Mouse (Mus musculus): ENCODE measurements around the gene Carm1.
"Not testable (repeated sequence)": the region's sequence is repeated elsewhere in the genome, so short reads cannot be mapped to it uniquely, and the experiment has no call there.

Carm1 gene

DNA sequence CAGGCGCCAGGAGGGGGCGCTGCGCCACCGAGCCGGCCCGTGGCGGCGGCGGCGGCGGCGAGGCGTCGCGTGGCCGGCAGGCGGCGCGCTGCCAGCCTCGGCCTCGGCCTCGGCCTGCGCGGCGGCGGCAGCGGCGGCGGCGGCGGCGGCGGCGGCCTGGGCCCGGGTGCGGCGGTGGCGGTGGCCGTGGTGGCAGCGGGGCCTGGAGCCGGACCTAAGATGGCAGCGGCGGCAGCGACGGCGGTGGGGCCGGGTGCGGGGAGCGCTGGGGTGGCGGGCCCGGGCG lies at the start of gene Carm1:
TSS of gene Carm1 (plus strand) at position 106 of the 286 bp plus-strand sequence.
- no peak for ATAC-seq (ENCODE audit: low TSS enrichment)

- peak; percentile 53 for ATAC-seq (ENCODE audit: low TSS enrichment)
Observed at GRCm38 (mm10) chr9:21497050-21497542, 49.6 kb upstream of the Carm1 start.

DNA sequence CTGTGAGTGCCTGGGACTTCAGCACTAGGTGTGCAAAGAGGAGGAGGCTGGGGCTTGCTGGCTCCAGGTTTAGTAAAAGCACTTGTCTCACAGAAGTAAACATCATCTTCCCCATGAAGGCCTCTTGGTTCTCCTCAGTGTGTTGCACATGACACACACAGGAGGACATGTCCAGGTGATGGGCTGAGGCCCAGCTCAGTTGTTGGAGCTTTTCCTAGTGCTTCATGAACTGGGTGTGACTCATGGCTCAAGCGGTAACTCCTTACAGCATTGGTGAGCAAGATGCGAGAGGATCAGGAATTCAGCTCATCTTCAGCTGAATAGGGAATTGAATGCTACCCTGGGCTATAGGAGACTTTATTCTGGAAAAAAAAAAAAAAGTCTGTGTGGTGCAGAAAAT lies 49.0 kb upstream of the Carm1 start:
- ATAC-seq (ENCODE audit: low TSS enrichment), result no peak

GRCm38 (mm10) chr9:21498284-21498902 lies 48.3 kb upstream of the Carm1 start:
- no peak for ATAC-seq (ENCODE audit: low TSS enrichment)

DNA sequence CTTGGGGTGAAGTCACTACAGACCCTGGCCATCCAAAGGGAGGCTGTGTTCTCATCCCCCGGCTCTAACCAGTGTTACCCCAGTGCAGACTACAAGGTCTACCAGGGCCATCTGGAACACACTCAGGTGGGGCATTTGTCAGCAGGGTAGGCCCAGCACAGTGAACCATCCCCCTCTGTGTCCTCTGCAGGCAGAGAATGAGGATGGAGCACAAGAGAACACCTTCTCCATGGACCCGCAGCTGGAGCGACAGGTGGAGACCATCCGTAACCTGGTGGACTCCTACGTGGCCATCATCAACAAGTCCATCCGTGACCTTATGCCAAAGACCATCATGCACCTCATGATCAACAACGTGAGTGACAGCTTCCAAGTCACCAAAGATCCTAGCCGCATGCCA lies 43.3 kb upstream of the Carm1 start:
- ATAC-seq (ENCODE audit: low TSS enrichment), result no peak

DNA sequence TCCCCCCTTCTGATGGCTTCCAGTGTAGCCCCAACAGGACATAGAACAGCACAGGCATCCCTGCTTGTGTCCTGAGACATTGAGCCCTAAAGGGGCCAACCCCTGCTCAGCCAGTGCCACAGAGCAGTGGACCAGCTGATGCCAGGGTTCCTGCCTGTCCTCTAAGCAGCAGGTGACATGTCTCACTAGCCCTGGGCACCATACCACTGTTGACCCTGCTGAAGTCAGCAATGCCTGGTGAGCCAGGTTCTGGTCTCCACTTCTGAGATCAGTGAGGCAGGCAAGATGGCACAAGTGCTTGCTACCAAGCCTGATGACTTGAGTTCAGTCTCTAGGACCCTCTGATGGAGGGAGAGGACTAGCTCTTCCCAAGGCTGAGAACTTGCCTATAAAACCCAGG lies 40.9 kb upstream of the Carm1 start:
- no peak for ATAC-seq (ENCODE audit: low TSS enrichment)

- no peak for ATAC-seq (ENCODE audit: low TSS enrichment)
Observed at GRCm38 (mm10) chr9:21507753-21508430, 38.8 kb upstream of the Carm1 start.

- ATAC-seq (ENCODE audit: low TSS enrichment), result no peak
Observed at GRCm38 (mm10) chr9:21508871-21509404, 37.8 kb upstream of the Carm1 start.

- peak; percentile 89 for ATAC-seq (ENCODE audit: low TSS enrichment)
Observed at GRCm38 (mm10) chr9:21509772-21510688, 36.7 kb upstream of the Carm1 start, which contains the start of gene Tmed1. Gene Tmed1, minus strand, starts transcription at chr9:21510252.

DNA sequence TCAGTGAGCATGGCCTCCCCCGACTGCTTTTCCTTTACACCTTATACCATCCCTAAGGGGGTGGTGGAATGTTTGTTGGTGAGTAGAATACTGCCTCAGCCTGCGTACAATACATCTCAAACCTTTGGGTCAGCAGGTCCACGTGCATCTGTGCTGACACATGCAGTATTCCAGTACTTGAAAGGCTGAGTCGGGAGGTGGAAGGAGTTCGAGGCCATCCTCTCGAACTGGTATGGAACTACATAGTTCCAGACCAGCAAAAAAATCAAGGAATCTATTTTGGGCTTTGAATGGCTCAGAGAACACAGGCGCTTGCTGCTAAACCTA lies 36.0 kb upstream of the Carm1 start:
- no peak for ATAC-seq (ENCODE audit: low TSS enrichment)

GRCm38 (mm10) chr9:21511052-21511451 lies 35.6 kb upstream of the Carm1 start:
- ATAC-seq (ENCODE audit: low TSS enrichment), result no peak

DNA sequence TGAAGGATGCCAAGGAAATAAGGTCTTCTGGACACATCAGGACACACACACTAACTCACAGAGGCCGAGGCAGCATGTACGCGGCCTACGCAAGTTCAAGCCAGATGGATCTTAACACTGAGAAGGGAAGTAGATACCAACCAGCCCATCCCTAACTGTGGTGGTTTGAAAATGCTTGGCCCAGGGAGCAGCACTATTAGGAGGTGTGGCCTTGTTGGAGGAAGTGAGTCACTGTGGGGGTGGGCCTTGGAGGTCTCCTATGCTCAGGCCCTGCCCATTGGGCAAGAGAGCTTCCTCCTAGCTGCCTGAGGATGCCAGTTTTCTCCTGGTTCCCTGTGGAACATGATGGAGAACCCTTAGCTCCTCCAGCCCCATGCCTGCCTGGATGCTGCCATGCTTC lies 33.2 kb upstream of the Carm1 start:
- ATAC-seq (ENCODE audit: low TSS enrichment), result no peak

- ATAC-seq (ENCODE audit: low TSS enrichment), result no peak
Observed at GRCm38 (mm10) chr9:21517947-21518495, 28.7 kb upstream of the Carm1 start.

DNA sequence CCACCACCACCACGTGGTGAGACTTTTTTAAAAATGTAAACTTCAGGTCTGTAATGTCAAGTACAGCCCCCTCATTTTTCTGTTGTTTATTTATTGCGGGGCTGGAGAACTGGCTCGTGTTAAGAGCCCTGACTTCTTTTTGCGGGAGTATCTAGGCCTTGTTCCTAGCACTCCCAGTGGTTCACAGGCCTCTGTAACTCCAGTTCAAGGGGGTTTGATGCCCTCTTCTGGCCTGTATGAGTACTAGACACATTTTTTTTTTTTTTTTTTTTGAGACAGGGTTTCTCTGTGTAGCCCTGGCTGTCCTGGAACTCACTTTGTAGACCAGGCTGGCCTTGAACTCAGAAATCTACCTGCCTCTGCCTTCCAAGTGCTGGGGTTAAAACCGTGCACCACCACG lies 28.0 kb upstream of the Carm1 start:
- not testable (repeated sequence) for ATAC-seq (ENCODE audit: low TSS enrichment)

DNA sequence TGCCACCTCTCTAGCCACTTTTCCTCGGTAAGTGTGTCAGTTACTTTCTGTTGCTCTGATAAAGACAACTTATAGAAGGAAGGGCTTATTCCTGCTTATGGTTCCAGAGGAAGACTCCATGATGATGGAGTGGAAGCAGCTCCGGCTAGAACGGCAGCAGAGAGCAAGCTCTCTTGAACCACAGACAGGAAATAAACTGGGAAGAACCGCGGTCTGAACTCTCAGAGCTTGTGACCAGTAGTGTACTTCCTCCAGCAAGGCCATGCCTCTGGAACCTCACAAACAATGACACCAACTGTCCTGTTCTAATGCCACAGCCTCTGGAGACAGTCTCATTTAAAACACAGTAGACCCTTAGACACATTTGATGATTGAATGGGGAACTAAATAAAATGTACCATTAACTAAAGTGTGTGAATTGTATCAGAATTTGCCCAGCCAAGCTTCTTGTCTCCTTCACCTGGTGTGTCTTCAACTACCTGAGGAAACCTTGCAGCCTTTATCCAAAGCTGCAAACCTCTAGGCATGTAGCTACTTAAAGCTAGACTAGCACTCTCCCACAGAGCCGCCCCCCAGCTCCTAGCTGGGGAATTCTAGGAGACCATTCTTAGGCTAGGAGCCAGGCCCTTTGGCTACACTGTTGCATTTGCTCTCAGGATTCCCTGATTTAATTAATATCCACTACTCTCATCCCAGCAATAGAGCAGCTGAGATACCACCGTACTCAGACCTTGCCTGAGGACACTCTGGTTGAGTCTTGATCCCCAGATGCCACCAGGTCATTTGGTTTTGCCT lies 21.4 kb upstream of the Carm1 start:
- no peak for ATAC-seq (ENCODE audit: low TSS enrichment)

- ATAC-seq (ENCODE audit: low TSS enrichment), result no peak
Observed at GRCm38 (mm10) chr9:21525937-21526633, 20.6 kb upstream of the Carm1 start, which contains the start of gene AB124611. Gene AB124611, plus strand, starts transcription at chr9:21526176.

- no peak for ATAC-seq (ENCODE audit: low TSS enrichment)
Observed at GRCm38 (mm10) chr9:21526634-21526944, 20.1 kb upstream of the Carm1 start.

- ATAC-seq (ENCODE audit: low TSS enrichment), result no peak
Observed at GRCm38 (mm10) chr9:21527100-21527801, 19.4 kb upstream of the Carm1 start.

DNA sequence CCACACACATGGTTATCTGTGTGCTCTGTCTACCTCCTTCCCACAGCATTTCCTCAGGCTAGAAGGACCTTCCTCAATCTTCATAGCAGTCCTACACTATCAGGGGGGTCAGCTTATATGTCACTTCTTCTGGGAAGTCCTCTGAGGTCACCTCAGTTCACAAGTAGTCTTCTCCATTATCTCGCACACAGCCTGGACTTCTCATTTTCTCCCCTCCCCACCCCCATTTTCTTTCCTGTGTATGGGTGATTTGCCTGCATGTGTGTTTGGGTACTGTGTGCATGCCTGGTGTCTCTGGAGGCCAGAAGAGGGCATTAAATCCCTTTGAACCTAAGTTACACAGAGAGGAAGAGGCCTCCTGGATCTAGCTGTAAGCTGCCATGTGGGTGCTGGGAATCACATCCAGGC lies 18.8 kb upstream of the Carm1 start:
- ATAC-seq (ENCODE audit: low TSS enrichment), result no peak

- no peak for ATAC-seq (ENCODE audit: low TSS enrichment)
Observed at GRCm38 (mm10) chr9:21536501-21536900, 10.2 kb upstream of the Carm1 start.
